Mouse (Mus musculus) liver, embryonic 18 days (tissue): ENCODE results near the gene Klra4. TPM values are rescaled to one million over a fixed set of nuclear protein-coding genes. Genes with fewer than 3 reads are reported as not detected.

Experiments
- polyA plus RNA-seq: library from polyadenylated mRNA; depleted of rRNA; stranded (reverse); fragments of >200 nt; gene quantifications from 2 replicates; pipeline ENCODE4 v1.2.3, GENCODE M21; 2012; rRNA removed

Gene Klra4
- not detected in 2 replicates for polyA plus RNA-seq

DNA sequence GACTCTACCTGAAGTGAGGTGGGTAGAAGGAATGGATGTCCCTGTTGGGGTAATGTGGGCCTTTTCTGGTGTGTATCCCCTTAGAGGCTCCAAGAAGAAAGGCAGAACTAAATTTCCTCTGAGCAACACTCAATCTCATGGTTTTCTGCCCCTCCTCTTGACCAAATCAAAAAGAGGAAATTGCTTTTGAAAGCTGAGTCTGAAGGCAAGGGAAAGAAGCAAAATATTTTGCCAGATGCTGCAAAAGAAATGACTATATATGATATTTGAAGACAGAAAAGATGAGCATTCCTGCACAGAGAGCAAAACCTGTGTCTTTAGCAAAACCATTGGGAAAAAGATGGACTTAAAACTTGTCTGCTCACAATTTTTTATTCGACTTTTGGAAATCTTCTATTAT lies at the start of gene Klra4:
Klra4 (minus strand) TSS at position 101 of the 400 bp plus-strand sequence.

DNA sequence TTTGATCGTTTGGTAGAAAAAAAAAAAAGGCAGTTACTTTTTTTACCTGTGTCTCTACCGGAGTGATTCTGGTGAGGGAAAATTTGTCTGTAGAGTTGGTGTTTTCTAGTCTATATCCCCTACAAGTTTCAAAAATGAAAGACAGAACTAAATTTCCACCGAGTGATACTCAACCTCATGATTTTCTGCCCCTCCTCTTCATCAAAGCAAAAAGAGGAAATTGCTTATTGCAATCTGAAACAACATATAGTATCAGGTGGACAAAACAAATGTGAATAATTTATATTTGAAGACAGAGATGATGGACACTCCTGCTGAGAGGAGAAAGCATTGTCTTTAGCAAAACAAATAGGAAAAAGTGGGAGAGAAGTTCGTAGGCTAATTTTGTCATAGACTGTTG lies 40.2 kb downstream of the Klra4 start, which contains the start of gene Klra6:
Klra6 (minus strand) TSS at position 101 of the 400 bp plus-strand sequence.

Other genes with a start within 250 kb of the Klra4 start
- gene Gm17631, start 204.6 kb downstream of the Klra4 start, polyA plus RNA-seq, result not detected in 2 replicates
- gene Klra17, start 190.6 kb downstream of the Klra4 start, polyA plus RNA-seq, result 0.81 and 0.88 TPM in 2 replicates
- gene Klra5, start 149.6 kb downstream of the Klra4 start, polyA plus RNA-seq, result 0.23 and 0.59 TPM in 2 replicates
- not detected in 2 replicates for gene Klra6, start 40.3 kb downstream of the Klra4 start, polyA plus RNA-seq
- gene Klra8, start 62.6 kb upstream of the Klra4 start, polyA plus RNA-seq, result not detected in 2 replicates
- not detected in 2 replicates for gene Klra9, start 125.8 kb upstream of the Klra4 start, polyA plus RNA-seq
- gene Klra7, start 166.1 kb upstream of the Klra4 start, polyA plus RNA-seq, result not detected in 2 replicates
- gene Klra10, start 214.7 kb upstream of the Klra4 start, polyA plus RNA-seq, result not detected in 2 replicates